Mouse (Mus musculus) spleen, postnatal 36 days (tissue): ENCODE data around the gene Eef1akmt4.

Source experiments
- DNase-seq, 2 experiments: peaks; one replicate each; pipeline ENCODE4 v3.0.0; 2022; ENCODE audit warnings: low spot score in 2 of 2, mixed read lengths in 1 of 2

The Eef1akmt4 gene

GRCm38 (mm10) chr16:20611357-20612227, at the start of gene Eef1akmt4, which contains the start of the genes Gm49333 and Alg3:
TSS of gene Eef1akmt4 (plus strand) at chr16:20611593.
TSS of gene Gm49333 (plus strand) at chr16:20611610.
TSS of gene Alg3 (minus strand) at chr16:20611735.
- peak; percentile 87 for DNase-seq

GRCm38 (mm10) chr16:20565075-20565474, 46.3 kb upstream of the Eef1akmt4 start:
- no peak for DNase-seq

- no peak for DNase-seq
These were observed 21.9 kb upstream of the Eef1akmt4 start, which contains the start of gene Vwa5b2 for GRCm38 (mm10) chr16:20589366-20589938. TSS of gene Vwa5b2 (plus strand) at chr16:20589471.

GRCm38 (mm10) chr16:20589939-20590679, 21.3 kb upstream of the Eef1akmt4 start:
- no peak for DNase-seq

GRCm38 (mm10) chr16:20590680-20591038, 20.7 kb upstream of the Eef1akmt4 start:
- DNase-seq: no peak

- no peak for DNase-seq
These were observed 20.2 kb upstream of the Eef1akmt4 start for GRCm38 (mm10) chr16:20591076-20591705.

- DNase-seq: no peak
These were observed 16.2 kb upstream of the Eef1akmt4 start for GRCm38 (mm10) chr16:20595060-20595673.

GRCm38 (mm10) chr16:20595737-20596136, 15.7 kb upstream of the Eef1akmt4 start:
- DNase-seq: no peak

- DNase-seq: no peak
These were observed 14.5 kb upstream of the Eef1akmt4 start for GRCm38 (mm10) chr16:20596687-20597441.

GRCm38 (mm10) chr16:20600511-20600910, 10.9 kb upstream of the Eef1akmt4 start:
- no peak for DNase-seq

- no peak for DNase-seq
These were observed 6.7 kb upstream of the Eef1akmt4 start for GRCm38 (mm10) chr16:20604705-20605104.

GRCm38 (mm10) chr16:20610501-20611356, 664 bp upstream of the Eef1akmt4 start:
- DNase-seq: peak; percentile 69 to 72

- no peak for DNase-seq
These were observed 8.4 kb downstream of the Eef1akmt4 start for GRCm38 (mm10) chr16:20619541-20620398.

- DNase-seq: no peak
These were observed 9.0 kb downstream of the Eef1akmt4 start for GRCm38 (mm10) chr16:20620399-20620735.

GRCm38 (mm10) chr16:20620751-20621190, 9.4 kb downstream of the Eef1akmt4 start:
- no peak for DNase-seq

GRCm38 (mm10) chr16:20621191-20621990, 10.0 kb downstream of the Eef1akmt4 start, which contains the start of gene Camk2n2:
TSS of gene Camk2n2 (minus strand) at chr16:20621287.
- peak; percentile 47 to 54 for DNase-seq

GRCm38 (mm10) chr16:20621991-20622685, 10.7 kb downstream of the Eef1akmt4 start:
- peak in 1 of 2 experiments; percentile 21 for DNase-seq
